11 mouse cellular contexts compared by ENCODE assay signal in the genomic region with DNA sequence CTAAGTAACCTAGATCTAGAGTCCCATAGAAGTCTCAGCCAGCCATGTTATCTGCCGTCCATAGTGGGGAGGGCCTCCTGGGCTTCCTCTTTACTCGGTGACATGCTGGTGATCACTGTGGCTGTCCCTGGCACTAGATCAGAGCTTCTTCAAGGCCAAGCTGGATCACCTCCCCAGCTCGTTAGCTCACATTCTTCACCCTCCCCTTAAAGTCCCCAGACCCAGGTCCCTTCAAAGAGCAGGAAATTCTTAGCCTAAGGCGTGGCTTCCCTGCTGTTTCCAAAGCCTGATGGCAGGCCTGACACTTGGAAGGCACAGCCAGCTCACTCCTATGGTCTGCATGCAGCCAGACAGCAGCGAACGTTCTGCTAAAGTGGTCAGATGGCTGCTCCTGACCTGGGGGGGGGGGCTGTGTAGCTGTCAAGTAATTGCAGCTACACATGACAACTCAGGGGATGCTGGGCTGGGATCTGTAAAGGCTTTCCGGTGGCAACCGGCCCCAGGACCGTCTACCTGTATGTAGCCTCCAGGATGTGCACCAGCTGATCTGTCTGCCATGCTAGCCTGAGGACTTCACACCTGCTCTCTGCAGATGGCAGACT.
DNase-seq lines count a peak whose midpoint lies in the region; ATAC-seq and TF ChIP-seq lines count a peak whose summit lies in the region.
"Had no signal": no experiment of that assay in that cellular context is flagged by ENCODE, and none has a peak within 500 bp of the region (broad histone marks: within the 10 kb centered on the region; RNA-seq: fewer than 3 reads in every experiment).

No protein-coding gene starts in this region.

- peak; percentile 2; the same call in 1 of the 2 replicates for ATAC-seq in lung, postnatal 0 days

- intact Hi-C loops in gastrocnemius, adult 2 months (cut with DNase I), result no loop called here

- H3K9ac ChIP-seq in lung, postnatal 0 days (replicated peaks; ENCODE audit: low read depth), result peak overlapping the region; percentile 16
- H3K9ac ChIP-seq: hindbrain, embryonic 15.5 days had no signal

- no peak overlapping the region for H3K4me2 ChIP-seq in lung, postnatal 0 days (replicated peaks; ENCODE audit: low read depth, low read length)
- H3K4me2 ChIP-seq: hindbrain, embryonic 15.5 days had no signal

- H3K4me3 ChIP-seq in gastrocnemius, adult 2 months, result no peak overlapping the region
- no peak overlapping the region for H3K4me3 ChIP-seq in lung, postnatal 0 days (ENCODE audit: low read depth, low read length)
- H3K4me3 ChIP-seq: hindbrain, embryonic 15.5 days had no signal

- TF ChIP-seq POLR2A in brain, embryonic 14.5 days (IDR thresholded peaks at IDR 0.05; ENCODE audit: borderline replicate concordance, extremely low read depth, insufficient read depth, insufficient read length, poor library complexity, severe bottlenecking), result no peak

- no peaks in the 10 kb centered on the region for H3K9me3 ChIP-seq in lung, postnatal 0 days (ENCODE audit: low read length)
- H3K9me3 ChIP-seq: hindbrain, embryonic 15.5 days had no signal

- 30% methylated on average over 9 of the region's 9 CpGs for WGBS in lung, postnatal 0 days

- H3K36me3 ChIP-seq in lung, postnatal 0 days (ENCODE audit: insufficient read depth, low read length), result no peaks in the 10 kb centered on the region
- H3K36me3 ChIP-seq: hindbrain, embryonic 15.5 days had no signal

- no peak for TF ChIP-seq CTCF in gastrocnemius, adult 2 months (IDR thresholded peaks at IDR 0.05)
- no peak for TF ChIP-seq CTCF in brain, embryonic 14.5 days (IDR thresholded peaks at IDR 0.05; ENCODE audit: borderline replicate concordance, extremely low read depth, insufficient read depth, insufficient read length)
- no peak for TF ChIP-seq CTCF in lung, postnatal 0 days (IDR thresholded peaks at IDR 0.05)

- peak; percentile 82 for TF ChIP-seq EP300 in lung, postnatal 0 days (IDR thresholded peaks at IDR 0.05)

- H3K4me1 ChIP-seq in lung, postnatal 0 days (ENCODE audit: insufficient read depth, low read depth, low read length), result peaks cover 36% of the 10 kb centered on the region
- H3K4me1 ChIP-seq: hindbrain, embryonic 15.5 days had no signal

- H3K27me3 ChIP-seq in lung, postnatal 0 days (replicated peaks; ENCODE audit: insufficient read depth, low read length), result no peaks in the 10 kb centered on the region
- H3K27me3 ChIP-seq: hindbrain, embryonic 15.5 days had no signal

- peak; percentile 47 for DNase-seq in gastrocnemius, adult 2 months
- DNase-seq in gastrocnemius, postnatal 25 days, result no peak
- peak; percentile 48 to 69 for DNase-seq in lung, adult 18-20 months
- DNase-seq in lung, postnatal 25 days (ENCODE audit: low spot score), result no peak
- DNase-seq in brain, embryonic 14.5 days (ENCODE audit: low read depth), result peak; percentile 53
- DNase-seq in lung, postnatal 0 days (ENCODE audit: low spot score), result peak; percentile 81
- no peak for DNase-seq in spleen, postnatal 10 days (ENCODE audit: low spot score in 2 of 2)
- no peak for DNase-seq in frontal cortex, postnatal 10 days (ENCODE audit: low spot score in 2 of 2)
- DNase-seq: right cerebral cortex, postnatal 4 days; thymus, postnatal 14 days had no signal

- H3K27ac ChIP-seq in gastrocnemius, adult 2 months, result peak overlapping the region; percentile 81
- H3K27ac ChIP-seq in lung, postnatal 0 days (ENCODE audit: low read length), result peak overlapping the region; percentile 92
- H3K27ac ChIP-seq: hindbrain, embryonic 15.5 days had no signal

Comparison
In these comparisons a context has a peak if more than half of its experiments do, and no peak if none do; other contexts are left out.
1. DNase-seq: peak in gastrocnemius, adult 2 months (single experiment), lung, adult 18-20 months (2 of 2), brain, embryonic 14.5 days (single experiment) and lung, postnatal 0 days (single experiment); none in gastrocnemius, postnatal 25 days (single experiment), lung, postnatal 25 days (single experiment), spleen, postnatal 10 days (0 of 2) and frontal cortex, postnatal 10 days (0 of 2).